Mouse (Mus musculus): Measurements from ENCODE around the gene Afdn. TPM values are rescaled to one million over a fixed set of nuclear protein-coding genes. Genes with fewer than 3 reads are reported as not detected.

The Afdn gene
- polyA plus RNA-seq, 1 experiment from 2014 or later: 29.3 TPM

DNA sequence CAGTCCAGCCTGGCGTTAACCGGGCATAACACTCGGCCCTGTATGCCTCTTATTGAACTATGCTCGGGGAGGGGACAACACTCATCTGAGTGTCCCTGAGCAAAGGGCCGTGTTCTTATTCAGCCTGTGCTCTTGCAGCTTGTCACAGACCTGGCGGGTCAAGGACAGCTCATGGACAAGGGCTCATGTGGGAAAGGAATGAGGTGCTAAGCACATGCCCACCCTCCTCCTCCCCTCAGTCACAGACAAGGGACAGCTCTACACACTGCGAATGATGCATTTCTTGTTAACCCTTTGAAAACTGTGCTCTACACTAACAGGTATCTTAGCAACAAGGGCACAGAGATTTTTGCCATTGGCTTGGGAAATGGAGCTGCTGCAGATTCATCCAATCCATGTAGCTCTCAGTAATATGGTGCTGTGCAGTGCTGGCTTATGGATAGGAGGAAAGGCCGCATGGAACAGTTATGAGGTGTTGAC, 24.5 kb upstream of the Afdn start:
- H3K9me3 ChIP-seq (ENCODE audit: control insufficient read depth, low read length): no peaks in the 10 kb centered on the region
- 0 out of 2 replicates have a peak, but pooled peaks cover under 1% of the 10 kb centered on the region for H3K4me1 ChIP-seq (ENCODE audit: control insufficient read depth, insufficient read depth, low read length)
- no peak overlapping the region for H3K9ac ChIP-seq (ENCODE audit: low read depth, low read length)
- H3K4me3 ChIP-seq (ENCODE audit: low read length): no peak overlapping the region
- no peaks in the 10 kb centered on the region for H3K36me3 ChIP-seq (ENCODE audit: control insufficient read depth, insufficient read depth, low read length)
- H3K4me2 ChIP-seq (ENCODE audit: low read depth, low read length): no peak overlapping the region
- WGBS: 52% methylated on average over 8 of the region's 8 CpGs
- no peak overlapping the region for H3K27ac ChIP-seq (ENCODE audit: low read length)
- H3K27me3 ChIP-seq (replicated peaks; ENCODE audit: control insufficient read depth, insufficient read depth, low read length): no peaks in the 10 kb centered on the region
- no peak for ATAC-seq

DNA sequence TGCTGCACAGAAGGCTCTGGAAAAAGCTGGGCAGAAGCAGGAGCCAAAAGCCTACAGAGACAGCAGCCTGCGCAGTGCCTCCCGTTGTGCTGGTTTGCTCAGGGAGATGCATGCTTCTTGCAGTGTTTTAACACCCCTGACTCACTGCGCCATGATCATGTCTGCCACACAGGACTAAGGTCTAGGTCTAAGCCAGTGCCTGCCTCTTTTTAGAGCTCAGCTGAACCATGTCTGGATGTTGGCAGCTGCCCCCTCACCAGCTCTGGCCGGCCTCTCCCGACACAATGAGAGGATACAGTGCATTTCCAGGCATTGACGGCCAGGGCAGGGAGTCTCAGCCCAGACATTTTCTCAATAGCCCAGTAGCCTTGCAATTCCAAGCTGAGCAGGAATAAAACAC, 23.0 kb upstream of the Afdn start:
- H3K4me3 ChIP-seq (ENCODE audit: low read length): no peak overlapping the region
- H3K27ac ChIP-seq (ENCODE audit: low read length): 0 out of 2 replicates have a peak overlapping the region, but pooled peaks have one; percentile 21
- 59% methylated on average over 6 of the region's 6 CpGs for WGBS
- H3K36me3 ChIP-seq (ENCODE audit: control insufficient read depth, insufficient read depth, low read length): no peaks in the 10 kb centered on the region
- no peak for ATAC-seq
- H3K27me3 ChIP-seq (replicated peaks; ENCODE audit: control insufficient read depth, insufficient read depth, low read length): no peaks in the 10 kb centered on the region
- H3K4me1 ChIP-seq (ENCODE audit: control insufficient read depth, insufficient read depth, low read length): peaks cover 6% of the 10 kb centered on the region
- H3K9ac ChIP-seq (ENCODE audit: low read depth, low read length): no peak overlapping the region
- no peaks in the 10 kb centered on the region for H3K9me3 ChIP-seq (ENCODE audit: control insufficient read depth, low read length)
- H3K4me2 ChIP-seq (ENCODE audit: low read depth, low read length): no peak overlapping the region

DNA sequence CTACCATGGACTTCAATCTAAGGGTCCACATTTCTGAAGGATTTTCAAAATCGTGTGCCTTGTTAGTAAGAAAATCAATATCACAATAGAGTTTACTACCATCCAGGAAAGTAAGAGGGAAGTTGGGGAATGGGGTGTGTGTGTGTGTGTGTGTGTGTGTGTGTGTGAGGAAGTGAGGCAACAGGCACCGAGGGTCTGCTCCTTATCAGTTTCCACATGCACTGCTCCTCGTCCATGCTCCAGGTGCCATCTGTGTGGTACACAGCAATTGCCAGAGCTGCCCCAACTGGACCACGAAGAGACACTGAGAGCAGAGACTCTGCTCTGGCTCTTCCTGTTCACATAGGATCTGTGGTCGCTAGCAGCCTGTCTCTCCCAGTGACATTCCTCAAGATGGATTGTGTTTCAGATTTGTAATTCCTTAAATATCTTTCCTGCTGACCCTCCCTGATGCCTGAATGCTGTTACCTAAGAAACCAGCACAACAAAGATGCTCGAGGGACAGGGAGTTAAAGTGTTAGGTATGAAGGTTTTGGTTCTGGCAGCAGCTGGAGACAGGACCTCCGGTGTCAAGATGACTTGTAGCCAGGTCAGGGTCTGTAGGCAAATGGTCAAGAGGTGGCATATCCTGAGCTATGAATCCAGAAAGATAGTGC, 22.1 kb upstream of the Afdn start:
- peaks cover 13% of the 10 kb centered on the region for H3K4me1 ChIP-seq (ENCODE audit: control insufficient read depth, insufficient read depth, low read length)
- no peak for ATAC-seq
- H3K27me3 ChIP-seq (replicated peaks; ENCODE audit: control insufficient read depth, insufficient read depth, low read length): no peaks in the 10 kb centered on the region
- H3K27ac ChIP-seq (ENCODE audit: low read length): no peak overlapping the region
- H3K4me2 ChIP-seq (ENCODE audit: low read depth, low read length): no peak overlapping the region
- no peaks in the 10 kb centered on the region for H3K36me3 ChIP-seq (ENCODE audit: control insufficient read depth, insufficient read depth, low read length)
- no peaks in the 10 kb centered on the region for H3K9me3 ChIP-seq (ENCODE audit: control insufficient read depth, low read length)
- no peak overlapping the region for H3K9ac ChIP-seq (ENCODE audit: low read depth, low read length)
- WGBS: 45% methylated on average over 7 of the region's 7 CpGs
- H3K4me3 ChIP-seq (ENCODE audit: low read length): no peak overlapping the region

DNA sequence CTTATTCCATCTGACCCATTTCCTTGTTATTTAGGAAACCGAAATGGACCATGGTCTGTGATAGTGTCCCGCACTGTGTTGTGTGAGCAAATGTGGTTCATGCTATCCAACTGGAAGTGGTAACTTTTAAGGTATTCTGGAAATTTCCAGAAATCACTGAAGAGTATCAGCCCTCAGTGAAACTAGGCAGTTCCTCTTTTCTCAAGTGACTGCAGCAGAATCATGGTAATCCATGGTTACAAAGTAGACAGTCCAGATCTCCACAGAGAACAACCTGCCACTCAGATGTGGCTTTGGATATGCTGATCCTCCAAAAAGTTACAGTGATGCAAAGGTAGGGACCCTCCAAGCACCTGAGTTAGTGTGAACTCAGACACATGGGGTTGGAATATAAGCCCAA, 21.4 kb upstream of the Afdn start:
- no peak overlapping the region for H3K27ac ChIP-seq (ENCODE audit: low read length)
- no peak for ATAC-seq
- H3K4me1 ChIP-seq (ENCODE audit: control insufficient read depth, insufficient read depth, low read length): peaks cover 18% of the 10 kb centered on the region
- H3K4me3 ChIP-seq (ENCODE audit: low read length): no peak overlapping the region
- no peaks in the 10 kb centered on the region for H3K36me3 ChIP-seq (ENCODE audit: control insufficient read depth, insufficient read depth, low read length)
- H3K4me2 ChIP-seq (ENCODE audit: low read depth, low read length): no peak overlapping the region
- WGBS: 90% methylated on average over 2 of the region's 2 CpGs
- no peak overlapping the region for H3K9ac ChIP-seq (ENCODE audit: low read depth, low read length)
- H3K27me3 ChIP-seq (replicated peaks; ENCODE audit: control insufficient read depth, insufficient read depth, low read length): no peaks in the 10 kb centered on the region
- no peaks in the 10 kb centered on the region for H3K9me3 ChIP-seq (ENCODE audit: control insufficient read depth, low read length)

DNA sequence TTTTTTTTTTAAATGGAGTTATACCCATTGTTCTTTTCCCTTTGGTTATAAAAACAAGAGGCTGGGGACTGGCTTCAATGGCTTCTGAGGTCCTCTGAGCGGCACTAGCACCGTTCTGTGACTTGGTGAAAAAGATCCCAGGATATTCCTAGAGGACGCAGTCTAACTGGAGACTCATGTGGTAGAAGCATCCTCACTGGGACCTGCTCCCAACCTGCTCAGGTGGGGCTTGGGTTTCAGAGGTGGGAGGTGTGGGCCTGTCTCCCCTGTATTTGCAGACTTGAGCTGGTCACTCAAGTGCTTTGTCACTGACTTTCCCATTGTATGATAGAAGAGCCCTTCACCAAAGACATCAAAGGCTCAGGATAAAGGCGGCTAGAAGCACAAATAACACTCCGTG, 20.4 kb upstream of the Afdn start:
- no peak overlapping the region for H3K27ac ChIP-seq (ENCODE audit: low read length)
- 75% methylated on average over 5 of the region's 5 CpGs for WGBS
- ATAC-seq: no peak

DNA sequence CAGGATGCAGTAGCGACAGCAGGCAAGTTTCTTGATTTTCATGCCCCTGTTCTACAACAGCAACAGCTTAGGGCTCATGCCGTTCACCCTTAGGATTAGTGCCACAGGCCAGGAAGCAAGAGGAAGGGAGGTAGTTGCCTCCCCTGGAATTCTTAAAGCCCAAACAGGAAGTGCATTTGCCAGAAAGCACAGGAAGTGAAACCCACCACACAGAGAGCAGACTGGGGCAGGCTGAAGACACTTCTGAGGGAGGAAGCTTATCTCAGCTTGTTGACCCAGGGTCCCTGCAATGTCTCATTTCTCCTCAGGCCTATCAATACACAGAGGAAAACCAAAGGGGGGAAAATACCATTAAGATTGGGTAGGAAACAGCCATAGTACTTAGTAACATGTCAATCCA, 19.5 kb upstream of the Afdn start:
- Histone ChIP-seq H3K9ac (ENCODE audit: low read depth, low read length) (no peak overlapping the region), H3K27me3 (replicated peaks; ENCODE audit: control insufficient read depth, insufficient read depth, low read length) (no peaks in the 10 kb centered on the region), H3K36me3 (ENCODE audit: control insufficient read depth, insufficient read depth, low read length) (no peaks in the 10 kb centered on the region), H3K4me3 (ENCODE audit: low read length) (no peak overlapping the region), H3K4me2 (ENCODE audit: low read depth, low read length) (no peak overlapping the region), H3K9me3 (ENCODE audit: control insufficient read depth, low read length) (no peaks in the 10 kb centered on the region), H3K27ac (ENCODE audit: low read length) (no peak overlapping the region), H3K4me1 (ENCODE audit: control insufficient read depth, insufficient read depth, low read length) (peaks cover 23% of the 10 kb centered on the region)
- WGBS: 38% methylated on average over 2 of the region's 2 CpGs
- ATAC-seq: no peak

More for the DNA sequence above, 20.4 kb upstream of the Afdn start:
- H3K4me2 ChIP-seq (ENCODE audit: low read depth, low read length): no peak overlapping the region
- no peaks in the 10 kb centered on the region for H3K9me3 ChIP-seq (ENCODE audit: control insufficient read depth, low read length)
- no peak overlapping the region for H3K4me3 ChIP-seq (ENCODE audit: low read length)
- no peak overlapping the region for H3K9ac ChIP-seq (ENCODE audit: low read depth, low read length)
- H3K4me1 ChIP-seq (ENCODE audit: control insufficient read depth, insufficient read depth, low read length): peaks cover 23% of the 10 kb centered on the region
- no peaks in the 10 kb centered on the region for H3K27me3 ChIP-seq (replicated peaks; ENCODE audit: control insufficient read depth, insufficient read depth, low read length)
- no peaks in the 10 kb centered on the region for H3K36me3 ChIP-seq (ENCODE audit: control insufficient read depth, insufficient read depth, low read length)

DNA sequence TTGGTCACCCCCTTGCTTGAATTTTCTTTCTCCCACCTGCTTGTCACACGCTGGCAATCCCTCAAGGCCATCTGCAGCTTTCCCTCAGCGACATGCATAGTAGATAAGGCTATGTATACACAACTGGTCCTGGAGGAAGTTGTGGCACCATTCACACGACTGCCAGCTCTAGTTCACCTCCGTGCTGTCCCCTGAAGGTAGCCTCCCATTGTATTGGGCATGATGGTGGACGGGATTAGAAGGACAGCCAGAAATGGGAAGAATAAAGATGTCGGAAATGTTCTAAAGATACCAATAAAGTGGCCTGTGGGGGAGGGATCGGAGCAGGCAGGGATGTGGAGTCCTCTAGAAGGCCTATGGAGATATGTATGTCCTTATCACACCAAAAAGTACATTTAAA, 18.7 kb upstream of the Afdn start:
- H3K27ac ChIP-seq (ENCODE audit: low read length): no peak overlapping the region
- H3K4me2 ChIP-seq (ENCODE audit: low read depth, low read length): no peak overlapping the region
- H3K9ac ChIP-seq (ENCODE audit: low read depth, low read length): no peak overlapping the region
- peaks cover 23% of the 10 kb centered on the region for H3K4me1 ChIP-seq (ENCODE audit: control insufficient read depth, insufficient read depth, low read length)
- 57% methylated on average over 7 of the region's 7 CpGs for WGBS
- no peaks in the 10 kb centered on the region for H3K36me3 ChIP-seq (ENCODE audit: control insufficient read depth, insufficient read depth, low read length)
- H3K27me3 ChIP-seq (replicated peaks; ENCODE audit: control insufficient read depth, insufficient read depth, low read length): no peaks in the 10 kb centered on the region
- H3K9me3 ChIP-seq (ENCODE audit: control insufficient read depth, low read length): no peaks in the 10 kb centered on the region
- no peak for ATAC-seq
- no peak overlapping the region for H3K4me3 ChIP-seq (ENCODE audit: low read length)

DNA sequence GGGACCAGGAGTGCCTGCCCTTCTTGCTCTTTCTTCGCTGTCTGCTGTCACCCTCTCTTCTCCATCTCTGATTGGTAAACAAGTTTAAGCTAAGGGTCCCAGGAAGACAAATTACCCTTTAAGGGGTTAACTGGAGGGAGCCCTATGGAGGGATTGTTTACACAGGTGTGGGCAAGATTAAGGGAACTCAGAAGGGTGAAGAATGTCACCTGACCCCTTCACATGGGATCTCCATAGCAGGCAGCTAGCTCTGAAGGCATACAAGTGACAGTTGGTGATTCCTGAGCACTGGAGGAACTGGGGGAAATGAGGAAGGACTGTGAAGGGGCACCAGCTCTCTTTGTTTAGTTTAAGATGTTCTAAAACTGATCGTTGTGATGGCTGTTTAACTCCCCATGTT, 18.0 kb upstream of the Afdn start:
- H3K36me3 ChIP-seq (ENCODE audit: control insufficient read depth, insufficient read depth, low read length): no peaks in the 10 kb centered on the region
- no peaks in the 10 kb centered on the region for H3K27me3 ChIP-seq (replicated peaks; ENCODE audit: control insufficient read depth, insufficient read depth, low read length)
- no peak overlapping the region for H3K4me3 ChIP-seq (ENCODE audit: low read length)
- ATAC-seq: no peak
- WGBS: 37% methylated on average over 2 of the region's 2 CpGs
- no peak overlapping the region for H3K4me2 ChIP-seq (ENCODE audit: low read depth, low read length)
- peaks cover 23% of the 10 kb centered on the region for H3K4me1 ChIP-seq (ENCODE audit: control insufficient read depth, insufficient read depth, low read length)
- 0 out of 2 replicates have a peak overlapping the region, but pooled peaks have one; percentile 15 for H3K27ac ChIP-seq (ENCODE audit: low read length)
- H3K9me3 ChIP-seq (ENCODE audit: control insufficient read depth, low read length): no peaks in the 10 kb centered on the region
- no peak overlapping the region for H3K9ac ChIP-seq (ENCODE audit: low read depth, low read length)

DNA sequence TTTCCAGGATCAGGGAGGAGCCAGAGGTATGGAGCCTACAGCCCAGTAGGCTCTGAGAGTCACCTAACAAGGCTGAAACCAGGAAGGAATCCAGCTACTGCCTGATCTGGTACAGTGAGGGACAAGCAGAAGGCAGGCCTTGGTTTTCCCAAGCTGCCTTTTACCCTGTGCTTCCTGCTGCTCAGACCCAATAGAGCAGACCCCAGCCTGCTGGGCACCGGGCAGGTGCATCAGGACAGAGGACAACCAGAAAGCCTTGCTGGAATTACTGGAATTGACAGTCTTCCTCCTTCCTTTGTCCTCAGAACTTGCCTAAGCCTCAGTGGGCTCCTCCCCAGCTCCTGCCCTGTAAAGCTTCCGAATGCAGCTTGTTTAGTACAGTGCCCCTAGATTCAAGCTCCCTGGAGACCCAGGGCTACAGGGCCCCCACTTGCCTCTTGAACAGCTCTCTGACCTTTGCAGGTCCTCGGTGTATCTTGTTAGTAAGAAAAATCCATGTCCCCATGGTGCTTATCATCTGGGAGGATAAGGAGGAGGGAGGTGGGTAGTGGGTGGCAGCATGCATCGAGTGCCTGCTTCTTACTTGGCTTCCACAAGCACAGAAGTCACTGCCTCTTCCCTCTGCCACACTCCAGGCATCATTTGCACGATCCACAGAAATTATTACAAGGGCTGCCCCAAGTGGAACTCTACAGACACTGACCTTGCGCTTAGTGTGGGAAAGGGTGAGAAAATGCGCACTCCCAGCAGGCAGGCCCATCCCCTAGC, 17.2 kb upstream of the Afdn start:
- Histone ChIP-seq H3K27ac (ENCODE audit: low read length) (peak overlapping the region; percentile 87), H3K9me3 (ENCODE audit: control insufficient read depth, low read length) (no peaks in the 10 kb centered on the region), H3K36me3 (ENCODE audit: control insufficient read depth, insufficient read depth, low read length) (no peaks in the 10 kb centered on the region), H3K4me3 (ENCODE audit: low read length) (no peak overlapping the region), H3K27me3 (replicated peaks; ENCODE audit: control insufficient read depth, insufficient read depth, low read length) (no peaks in the 10 kb centered on the region), H3K9ac (ENCODE audit: low read depth, low read length) (peak overlapping the region; percentile 51; the same call in 1 of the 2 replicates), H3K4me2 (ENCODE audit: low read depth, low read length) (peak overlapping the region; percentile 30; the same call in 1 of the 2 replicates), H3K4me1 (ENCODE audit: control insufficient read depth, insufficient read depth, low read length) (peaks cover 23% of the 10 kb centered on the region)
- WGBS: 50% methylated on average over 7 of the region's 7 CpGs
- ATAC-seq: peak; percentile 45
